Mouse (Mus musculus) midbrain, embryonic 13.5 days (tissue): ENCODE measurements around the gene Gm20855. TPM values are rescaled to one million over a fixed set of nuclear protein-coding genes. Genes with fewer than 3 reads are reported as not detected.
"Not testable (repeated sequence)": the region's sequence is repeated elsewhere in the genome, so short reads cannot be mapped to it uniquely, and the experiment has no call there.

ENCODE experiments used
- ATAC-seq: fragments of 200-750 bp; cut with Nextera tagmentation; 2 replicates; pipeline ENCODE4 v1.8.0; 2017; ENCODE audit warnings: mild to moderate bottlenecking, moderate TSS enrichment, moderate library complexity
- H3K27ac ChIP-seq: fragments of 300-500 bp; sonication (generic); 2 replicates; pipeline ENCODE4 v1.5.1; 2015; ENCODE audit warnings: inconsistent platforms, mild to moderate bottlenecking, moderate library complexity
- H3K27me3 ChIP-seq: fragments of 300-500 bp; sonication (generic); 2 replicates; pipeline ENCODE4 v1.6.1; 2015; ENCODE audit warnings: mild to moderate bottlenecking, inconsistent platforms
- H3K36me3 ChIP-seq: fragments of 300-500 bp; sonication (generic); 2 replicates; pipeline ENCODE4 v1.6.1; 2015; ENCODE audit warnings: mild to moderate bottlenecking, inconsistent platforms
- H3K4me1 ChIP-seq: fragments of 300-500 bp; sonication (generic); replicated peaks from 2 replicates; pipeline ENCODE4 v1.6.1; 2015; ENCODE audit warnings: inconsistent platforms
- H3K4me2 ChIP-seq: fragments of 300-500 bp; sonication (generic); replicated peaks from 2 replicates; pipeline ENCODE4 v1.6.1; 2015; ENCODE audit warnings: moderate library complexity, mild to moderate bottlenecking, inconsistent platforms
- H3K4me3 ChIP-seq: fragments of 300-500 bp; sonication (generic); replicated peaks from 2 replicates; pipeline ENCODE4 v1.5.1; 2015; ENCODE audit warnings: mild to moderate bottlenecking, inconsistent platforms
- H3K9ac ChIP-seq: fragments of 300-500 bp; sonication (generic); replicated peaks from 2 replicates; pipeline ENCODE4 v1.6.1; 2015; ENCODE audit warnings: mild to moderate bottlenecking, inconsistent platforms
- H3K9me3 ChIP-seq: fragments of 300-500 bp; sonication (generic); 2 replicates; pipeline ENCODE4 v1.6.1; 2016; ENCODE audit warnings: mild to moderate bottlenecking, inconsistent platforms
- WGBS: fragments of 180-500 bp; shearing (Covaris S2); methylation state at CpG from one replicate; pipeline ENCODE4 v1.1.7; 2015; 5-methylcytosine and 5-hydroxymethylcytosine counted together
- polyA plus RNA-seq: library from polyadenylated mRNA; unstranded; fragments of >200 nt; fragmentation: Nextera tagmentation; extraction: Ambion mirVana; gene quantifications from 2 replicates; pipeline ENCODE4 v1.2.1, GENCODE M21; 2015

Gm20855 gene
- not detected in 2 replicates for polyA plus RNA-seq

- H3K4me2 ChIP-seq, result not testable (repeated sequence)
Measured at GRCm38 (mm10) chrY:35131733-35132132, at the start of gene Gm20855. TSS of gene Gm20855 (minus strand) at chrY:35131833.

More at GRCm38 (mm10) chrY:35131733-35132132, at the start of gene Gm20855:
- not testable (repeated sequence) for H3K9ac ChIP-seq, H3K27me3 ChIP-seq, H3K4me3 ChIP-seq, H3K36me3 ChIP-seq, ATAC-seq, H3K27ac ChIP-seq, H3K4me1 ChIP-seq, H3K9me3 ChIP-seq
- no CpG with 5 or more reads among the region's 6 CpGs for WGBS
